Mouse (Mus musculus): ENCODE data around the gene Hoxa5.

Hoxa5 gene

GRCm38 (mm10) chr6:52239625-52240388 lies 35.4 kb upstream of the Hoxa5 start:
- no peak for DNase-seq

- DNase-seq, result no peak
Measured at GRCm38 (mm10) chr6:52238976-52239375, 34.6 kb upstream of the Hoxa5 start.

- DNase-seq, result no peak
Measured at GRCm38 (mm10) chr6:52238155-52238545, 33.8 kb upstream of the Hoxa5 start.

GRCm38 (mm10) chr6:52237346-52238154 lies 33.2 kb upstream of the Hoxa5 start:
- DNase-seq, result no peak

- no peak for DNase-seq
Measured at GRCm38 (mm10) chr6:52236806-52237205, 32.4 kb upstream of the Hoxa5 start.

- DNase-seq, result no peak
Measured at GRCm38 (mm10) chr6:52235866-52236265, 31.5 kb upstream of the Hoxa5 start.

- DNase-seq, result no peak
Measured at GRCm38 (mm10) chr6:52235267-52235666, 30.9 kb upstream of the Hoxa5 start.

GRCm38 (mm10) chr6:52234428-52235140 lies 30.2 kb upstream of the Hoxa5 start:
- no peak for DNase-seq

- DNase-seq, result no peak
Measured at GRCm38 (mm10) chr6:52233546-52234427, 29.4 kb upstream of the Hoxa5 start.

- DNase-seq, result no peak
Measured at GRCm38 (mm10) chr6:52232984-52233545, 28.7 kb upstream of the Hoxa5 start.

- DNase-seq, result no peak
Measured at GRCm38 (mm10) chr6:52232568-52232965, 28.2 kb upstream of the Hoxa5 start.

GRCm38 (mm10) chr6:52231885-52232567 lies 27.6 kb upstream of the Hoxa5 start:
- no peak for DNase-seq

- no peak for DNase-seq
Measured at GRCm38 (mm10) chr6:52230516-52231165, 26.3 kb upstream of the Hoxa5 start, which contains the start of gene Hoxa9. Gene Hoxa9 (minus strand): TSS chr6:52231089.

GRCm38 (mm10) chr6:52229558-52230416 lies 25.4 kb upstream of the Hoxa5 start:
- no peak for DNase-seq

- DNase-seq, result no peak
Measured at GRCm38 (mm10) chr6:52228475-52229465, 24.4 kb upstream of the Hoxa5 start.

GRCm38 (mm10) chr6:52227470-52228222 lies 23.3 kb upstream of the Hoxa5 start:
- DNase-seq, result no peak

- no peak for DNase-seq
Measured at GRCm38 (mm10) chr6:52226569-52227257, 22.3 kb upstream of the Hoxa5 start.

Measured in lung, adult 18-20 months (tissue).